Comparison of ENCODE assay signal across 10 mouse cellular contexts in the genomic region with DNA sequence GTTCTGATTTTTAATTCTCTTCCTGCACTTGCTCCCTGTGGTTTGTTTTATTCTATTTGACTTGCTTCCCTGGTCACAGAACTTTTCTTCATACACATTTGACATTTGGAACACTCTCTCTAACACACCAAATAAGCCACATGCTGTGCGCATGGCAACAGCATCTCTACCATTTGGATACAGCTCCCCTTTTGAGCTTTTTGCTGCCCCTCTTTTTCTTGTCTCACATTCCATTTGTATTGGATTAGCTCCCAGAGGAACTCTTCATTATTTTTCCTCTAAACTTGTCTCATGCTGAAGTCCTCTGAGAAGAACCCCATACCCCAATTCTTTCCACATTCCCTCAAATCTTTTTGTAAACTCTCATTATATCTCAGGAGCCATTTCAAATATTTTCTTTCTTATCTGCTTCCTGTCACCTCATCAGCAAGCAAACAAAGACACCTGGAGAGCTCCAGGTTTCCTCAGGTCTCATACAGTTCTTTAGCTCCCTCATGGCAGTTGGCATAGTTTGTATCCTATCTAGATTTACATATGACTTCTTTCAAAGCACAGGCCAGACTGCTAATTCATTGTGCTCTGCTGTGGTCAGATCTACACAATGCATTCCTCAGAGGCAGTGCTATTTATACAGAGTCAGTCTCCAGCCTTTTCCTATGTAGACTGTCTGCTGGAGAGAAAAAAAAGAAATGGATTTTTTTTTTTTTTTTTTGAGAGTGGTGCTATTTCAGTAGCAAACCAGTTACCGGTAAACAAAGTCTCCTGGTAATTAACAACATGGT. TPM values are rescaled to one million over a fixed set of nuclear protein-coding genes. Genes with fewer than 3 reads are reported as not detected.
DNase-seq lines count a peak whose midpoint lies in the region; ATAC-seq lines count a peak whose summit lies in the region.
"Had no signal": no experiment of that assay in that cellular context is flagged by ENCODE, and none has a peak within 500 bp of the region (broad histone marks: within the 10 kb centered on the region; RNA-seq: fewer than 3 reads in every experiment).

No protein-coding gene starts in this region.

- DNase-seq in retina, embryonic 14.5 days (ENCODE audit: low spot score), result peak; percentile 22
- DNase-seq in retina, postnatal 1 day, result no peak
- peak; percentile 49 for DNase-seq in embryonic facial prominence, embryonic 14.5 days (ENCODE audit: low spot score)
- DNase-seq in T-cell, adult 2 months (ENCODE audit: low spot score), result no peak
- DNase-seq: cerebellum, adult 9-10 months; kidney, postnatal 10 days; lung, postnatal 36 days had no signal

- no peak overlapping the region for H3K4me2 ChIP-seq in embryonic facial prominence, embryonic 14.5 days (ENCODE audit: low read depth, low read length)
- H3K4me2 ChIP-seq in hindbrain, embryonic 16.5 days (ENCODE audit: low read length), result no peak overlapping the region
- no peak overlapping the region for H3K4me2 ChIP-seq in stomach, embryonic 16.5 days (ENCODE audit: low read depth, low read length)

- no peaks in the 10 kb centered on the region for H3K27me3 ChIP-seq in embryonic facial prominence, embryonic 14.5 days (replicated peaks; ENCODE audit: control insufficient read depth, insufficient read depth, low read length)
- no peaks in the 10 kb centered on the region for H3K27me3 ChIP-seq in hindbrain, embryonic 16.5 days (replicated peaks; ENCODE audit: control insufficient read depth, insufficient read depth, low read length)
- no peaks in the 10 kb centered on the region for H3K27me3 ChIP-seq in stomach, embryonic 16.5 days (ENCODE audit: control insufficient read depth, insufficient read depth, low read length)

- no peak overlapping the region; the same call in 1 of the 2 replicates for H3K27ac ChIP-seq in embryonic facial prominence, embryonic 14.5 days (replicated peaks; ENCODE audit: low read depth, low read length)
- H3K27ac ChIP-seq in hindbrain, embryonic 16.5 days (ENCODE audit: low read depth, low read length), result peak overlapping the region; percentile 21; the same call in 1 of the 2 replicates
- H3K27ac ChIP-seq in stomach, embryonic 16.5 days (ENCODE audit: low read length), result peak overlapping the region; percentile 62; the same call in 1 of the 2 replicates

- no peaks in the 10 kb centered on the region for H3K9me3 ChIP-seq in embryonic facial prominence, embryonic 14.5 days (ENCODE audit: control insufficient read depth, low read length)
- no peaks in the 10 kb centered on the region for H3K9me3 ChIP-seq in hindbrain, embryonic 16.5 days (ENCODE audit: control insufficient read depth, low read length)
- no peaks in the 10 kb centered on the region for H3K9me3 ChIP-seq in stomach, embryonic 16.5 days (replicated peaks; ENCODE audit: control insufficient read depth, low read length)

- no peaks in the 10 kb centered on the region for H3K36me3 ChIP-seq in embryonic facial prominence, embryonic 14.5 days (ENCODE audit: control insufficient read depth, insufficient read depth, low read length)
- no peaks in the 10 kb centered on the region for H3K36me3 ChIP-seq in hindbrain, embryonic 16.5 days (ENCODE audit: control insufficient read depth, insufficient read depth, low read length)
- H3K36me3 ChIP-seq in stomach, embryonic 16.5 days (ENCODE audit: control insufficient read depth, insufficient read depth, low read length), result no peaks in the 10 kb centered on the region

- H3K9ac ChIP-seq in embryonic facial prominence, embryonic 14.5 days (ENCODE audit: low read depth, low read length), result no peak overlapping the region
- H3K9ac ChIP-seq in hindbrain, embryonic 16.5 days (ENCODE audit: low read depth, low read length), result no peak overlapping the region
- no peak overlapping the region for H3K9ac ChIP-seq in stomach, embryonic 16.5 days (ENCODE audit: low read length)

- H3K4me3 ChIP-seq in embryonic facial prominence, embryonic 14.5 days (ENCODE audit: low read depth, low read length), result no peak overlapping the region
- no peak overlapping the region for H3K4me3 ChIP-seq in hindbrain, embryonic 16.5 days (ENCODE audit: low read length)
- no peak overlapping the region for H3K4me3 ChIP-seq in stomach, embryonic 16.5 days (replicated peaks; ENCODE audit: low read length)

- no peak for ATAC-seq in embryonic facial prominence, embryonic 14.5 days (ENCODE audit: low read depth)
- peak; percentile 90 for ATAC-seq in hindbrain, embryonic 16.5 days
- ATAC-seq in stomach, embryonic 16.5 days (ENCODE audit: insufficient read depth, low FRiP score), result peak; percentile 75; the same call in 1 of the 2 replicates
- ATAC-seq in erythroid progenitor cell, adult 5-6 weeks (replicated peaks; ENCODE audit: low FRiP score, poor library complexity, severe bottlenecking), result no peak

- WGBS in embryonic facial prominence, embryonic 14.5 days, result 76% methylated on average over 2 of the region's 2 CpGs
- WGBS in hindbrain, embryonic 16.5 days, result 28% methylated on average over 2 of the region's 2 CpGs
- 62% methylated on average over 2 of the region's 2 CpGs for WGBS in stomach, embryonic 16.5 days

- H3K4me1 ChIP-seq in embryonic facial prominence, embryonic 14.5 days (ENCODE audit: control insufficient read depth, insufficient read depth, low read length), result 0 out of 2 replicates have a peak, but pooled peaks cover 3% of the 10 kb centered on the region
- H3K4me1 ChIP-seq in hindbrain, embryonic 16.5 days (ENCODE audit: control insufficient read depth, insufficient read depth, low read depth, low read length), result no peaks in the 10 kb centered on the region
- no peaks in the 10 kb centered on the region for H3K4me1 ChIP-seq in stomach, embryonic 16.5 days (ENCODE audit: control insufficient read depth, insufficient read depth, low read length)

RNA-seq across cellular contexts. Expression of gene Uchl5, which starts 43.2 kb away (rescaled TPM):
- polyA plus RNA-seq in embryonic facial prominence, embryonic 14.5 days (2014; fragmentation: Nextera tagmentation; extraction: Ambion mirVana), result 56.1 and 68.9 TPM in 2 replicates
- polyA plus RNA-seq in hindbrain, embryonic 16.5 days (2015; fragmentation: Nextera tagmentation; extraction: Ambion mirVana), result 64.0 and 68.3 TPM in 2 replicates
- polyA plus RNA-seq in stomach, embryonic 16.5 days (2015; fragmentation: Nextera tagmentation; extraction: Ambion mirVana), result 101 and 105 TPM in 2 replicates
- 50.5 and 64.1 TPM in 2 replicates for total RNA-seq in erythroid progenitor cell, adult 5-6 weeks (2015; ENCODE audit: low replicate concordance)
- 42.4 and 126 TPM in 2 replicates for total RNA-seq in erythroid progenitor cell, adult 5-6 weeks (2017; ENCODE audit: low replicate concordance)

RNA-seq across cellular contexts. Expression of gene Trove2, which starts 43.4 kb away (rescaled TPM):
- 17.4 and 19.4 TPM in 2 replicates for polyA plus RNA-seq in embryonic facial prominence, embryonic 14.5 days (2014; fragmentation: Nextera tagmentation; extraction: Ambion mirVana)
- 27.4 and 31.8 TPM in 2 replicates for polyA plus RNA-seq in hindbrain, embryonic 16.5 days (2015; fragmentation: Nextera tagmentation; extraction: Ambion mirVana)
- polyA plus RNA-seq in stomach, embryonic 16.5 days (2015; fragmentation: Nextera tagmentation; extraction: Ambion mirVana), result 16.2 and 17.5 TPM in 2 replicates
- total RNA-seq in erythroid progenitor cell, adult 5-6 weeks (2015; ENCODE audit: low replicate concordance), result 0.72 TPM in 1 of 2 replicates, not detected in the other
- 0.51 TPM in 1 of 2 replicates, not detected in the other for total RNA-seq in erythroid progenitor cell, adult 5-6 weeks (2017; ENCODE audit: low replicate concordance)

Comparison
In these comparisons a context has a peak if more than half of its experiments do, and no peak if none do; other contexts are left out.
1. DNase-seq: peak in retina, embryonic 14.5 days (single experiment) and embryonic facial prominence, embryonic 14.5 days (single experiment); none in retina, postnatal 1 day (single experiment) and T-cell, adult 2 months (single experiment).
2. ATAC-seq: peak in hindbrain, embryonic 16.5 days (single experiment) and stomach, embryonic 16.5 days (single experiment); none in embryonic facial prominence, embryonic 14.5 days (single experiment) and erythroid progenitor cell, adult 5-6 weeks (single experiment).